Mouse (Mus musculus) WW6 (cell line): ENCODE data around the gene Rangap1.
A peak's percentile ranks its signal among the peaks of the same experiment; 100 is the strongest.

Experiments used
- DNase-seq: peaks from one replicate; pipeline ENCODE4 v3.0.0-alpha.2; 2013; ENCODE audit warnings: low read depth, low spot score

The Rangap1 gene

DNA sequence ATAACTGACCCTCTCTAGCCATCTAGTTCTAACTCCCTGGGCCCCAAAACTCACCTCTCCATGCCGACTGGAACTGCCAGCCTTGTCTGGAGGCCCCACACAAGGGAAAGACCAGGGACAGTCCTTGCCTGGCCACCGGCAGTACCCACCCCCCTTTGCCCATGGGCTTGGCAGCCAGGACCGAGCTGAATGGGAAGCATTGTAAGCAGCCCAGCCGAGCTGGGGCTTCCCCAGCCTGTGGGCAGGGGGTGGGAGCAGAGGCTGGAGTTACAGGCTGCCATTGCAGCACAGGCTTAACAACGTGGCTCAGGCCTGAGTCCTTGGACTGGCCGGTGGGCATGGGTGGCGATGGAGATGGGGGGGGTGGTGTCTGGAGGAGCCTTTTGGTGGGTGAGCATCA is 48.2 kb downstream of the Rangap1 start, which contains the start of gene Chadl:
Gene Chadl (minus strand): TSS at position 113 of the 400 bp plus-strand sequence.
- DNase-seq = no peak

DNA sequence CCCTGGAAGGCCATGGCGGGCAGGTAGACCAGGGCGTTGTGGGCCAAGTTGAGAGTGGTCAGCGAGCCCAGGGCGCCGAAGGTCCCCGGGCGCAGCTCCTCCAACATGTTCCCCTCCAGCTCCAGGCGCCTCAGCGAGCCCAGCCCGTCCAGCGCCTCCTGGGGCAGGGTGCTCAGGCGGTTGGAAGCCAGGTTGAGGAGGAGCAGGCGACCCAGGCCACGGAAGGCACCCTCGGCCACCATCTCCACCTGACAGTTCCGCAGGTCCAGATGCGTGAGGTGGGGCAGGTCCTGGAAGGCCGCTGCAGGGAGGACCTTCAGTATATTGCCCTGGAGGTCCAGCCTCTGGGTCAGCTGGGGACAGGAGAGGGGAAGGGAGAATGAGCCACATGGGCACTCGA is 50.4 kb downstream of the Rangap1 start:
- no peak for DNase-seq

DNA sequence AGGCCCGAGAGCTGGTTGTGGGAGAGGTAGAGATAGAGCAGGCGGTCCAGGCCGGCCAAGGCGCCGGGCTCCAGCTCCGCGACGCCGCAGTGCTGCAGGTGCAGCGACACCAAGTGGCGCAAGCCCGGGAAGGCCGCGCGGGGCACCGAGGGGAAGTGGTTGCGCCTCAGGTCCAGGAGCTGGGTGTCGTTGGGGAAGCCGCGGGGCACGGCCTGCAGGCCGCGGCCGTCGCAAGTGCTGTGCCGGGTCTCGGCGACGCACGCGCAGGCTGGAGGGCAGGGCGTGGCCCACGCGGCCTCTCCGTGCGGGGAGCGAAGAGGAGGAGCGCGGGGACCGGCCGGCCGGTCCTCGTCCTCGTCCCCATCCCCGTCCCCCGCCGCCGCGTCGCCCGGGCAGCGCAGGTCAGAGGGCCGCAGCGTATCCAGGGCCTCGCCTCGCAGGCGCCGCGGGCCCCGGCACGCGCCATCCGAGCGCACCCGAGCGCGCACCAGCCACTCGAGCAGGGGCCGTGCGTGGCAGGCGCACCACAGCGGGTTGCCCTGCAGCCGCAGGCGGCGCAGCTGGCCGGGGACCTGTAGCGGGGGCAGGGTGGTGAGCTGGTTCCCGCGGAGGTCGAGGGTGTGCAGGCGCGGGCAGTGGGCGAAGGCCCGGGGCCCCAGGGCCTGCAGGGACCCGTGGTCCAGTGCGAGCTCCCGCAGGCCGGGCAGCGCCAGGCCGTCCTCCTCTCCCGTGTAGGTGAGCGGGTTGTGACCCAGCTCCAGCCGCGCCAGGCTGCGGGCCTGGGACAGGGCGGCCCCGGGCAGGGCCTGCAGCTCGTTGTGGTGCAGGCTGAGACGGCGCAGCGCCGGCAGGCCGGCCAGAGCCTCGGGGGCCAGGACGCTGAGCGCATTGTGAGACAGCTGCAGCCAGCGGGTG is 51.1 kb downstream of the Rangap1 start:
- peak; percentile 75 for DNase-seq

DNA sequence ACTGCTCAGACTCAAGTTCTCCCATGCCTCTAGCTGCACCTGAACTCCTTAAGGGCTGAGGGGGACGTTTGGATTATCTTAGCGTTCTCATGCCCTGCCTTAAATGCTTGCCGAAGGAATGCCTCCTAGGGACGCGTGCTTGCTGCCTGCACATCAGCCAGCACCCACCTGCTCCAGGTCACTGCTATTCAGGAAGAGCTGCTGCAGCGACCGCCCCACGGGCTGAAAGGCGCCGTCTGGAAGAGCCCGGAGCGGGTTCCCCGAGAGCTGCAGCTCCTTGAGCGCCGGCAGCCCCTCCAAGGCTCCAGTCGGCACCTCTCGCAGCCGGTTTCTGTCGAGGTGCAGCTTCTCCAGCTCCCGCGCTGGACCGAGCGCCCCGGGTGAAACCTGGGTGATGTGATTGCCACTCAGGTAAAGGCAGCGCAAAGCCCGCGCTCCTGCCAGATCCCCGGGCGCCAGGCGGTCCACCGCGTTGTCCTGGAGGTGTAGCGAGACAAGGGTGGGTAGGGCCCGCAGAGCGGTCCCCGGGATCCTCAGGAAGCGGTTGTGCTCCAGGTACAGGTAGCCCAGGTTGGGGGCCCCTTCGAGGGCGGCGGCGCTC is 51.9 kb downstream of the Rangap1 start:
- DNase-seq = no peak

DNA sequence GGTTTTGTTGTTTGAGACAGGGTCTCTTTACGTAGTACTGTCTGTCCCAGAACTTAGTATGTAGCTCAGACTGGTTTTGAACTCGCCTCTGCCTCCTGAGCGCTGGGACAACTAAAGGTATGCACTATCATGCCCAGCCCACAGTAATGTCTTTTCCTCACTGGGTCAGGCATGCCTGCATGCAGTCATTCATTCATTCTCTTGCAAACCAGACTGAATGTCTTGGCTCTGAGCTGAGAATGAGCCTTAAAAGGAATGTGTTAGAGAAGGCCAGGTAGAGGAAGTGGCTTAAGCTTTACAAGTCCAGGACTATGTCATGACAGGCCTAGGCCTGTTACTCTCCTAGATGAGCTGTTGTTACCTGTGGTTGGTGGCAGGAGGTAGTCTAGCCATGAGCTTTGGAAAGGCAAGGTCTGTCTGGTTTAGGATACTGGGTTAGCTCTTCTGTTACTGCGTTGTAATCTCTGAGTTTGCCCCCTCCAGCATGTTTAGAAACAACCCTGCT is 65.0 kb downstream of the Rangap1 start:
- DNase-seq = no peak

DNA sequence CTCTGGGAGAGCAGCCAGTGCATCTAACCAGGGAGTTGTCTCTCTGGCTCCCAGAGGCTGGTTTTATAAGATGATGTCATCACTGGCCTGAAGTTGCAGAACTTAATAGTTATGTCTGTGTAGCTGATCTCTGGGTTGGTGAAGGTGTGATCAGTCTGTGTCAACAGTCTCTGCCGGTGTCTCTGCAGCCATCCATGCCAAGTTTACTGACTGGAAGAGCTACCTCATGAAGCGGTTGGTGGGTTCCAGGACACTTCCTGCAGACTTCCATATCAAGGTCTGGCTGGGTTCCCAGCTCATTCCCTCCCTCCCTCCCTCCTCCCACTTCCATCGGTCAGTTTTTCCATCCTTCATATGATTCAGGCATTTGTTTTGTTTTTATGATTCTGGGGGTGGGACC is 68.7 kb downstream of the Rangap1 start:
- no peak for DNase-seq

DNA sequence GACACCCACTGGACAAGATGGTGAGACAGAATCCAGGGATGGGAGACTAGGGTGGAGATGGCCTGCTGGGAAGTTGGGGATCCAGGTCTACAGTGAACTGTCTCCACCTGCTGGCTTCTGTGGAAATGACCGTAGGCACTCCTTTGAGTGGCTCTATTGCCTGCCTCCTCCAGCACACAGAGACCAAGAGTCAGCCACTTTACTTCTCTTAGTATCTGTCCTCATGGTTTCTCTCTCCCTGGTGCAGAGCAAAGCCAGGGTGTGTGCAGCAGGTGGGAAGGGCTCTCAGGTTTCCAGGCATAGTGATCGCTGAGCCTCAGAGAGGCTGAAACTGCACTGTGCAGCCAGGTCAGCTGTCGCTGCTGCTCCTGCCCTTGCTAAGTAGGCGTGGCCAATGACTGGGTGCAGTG is 75.1 kb downstream of the Rangap1 start:
- no peak for DNase-seq

DNA sequence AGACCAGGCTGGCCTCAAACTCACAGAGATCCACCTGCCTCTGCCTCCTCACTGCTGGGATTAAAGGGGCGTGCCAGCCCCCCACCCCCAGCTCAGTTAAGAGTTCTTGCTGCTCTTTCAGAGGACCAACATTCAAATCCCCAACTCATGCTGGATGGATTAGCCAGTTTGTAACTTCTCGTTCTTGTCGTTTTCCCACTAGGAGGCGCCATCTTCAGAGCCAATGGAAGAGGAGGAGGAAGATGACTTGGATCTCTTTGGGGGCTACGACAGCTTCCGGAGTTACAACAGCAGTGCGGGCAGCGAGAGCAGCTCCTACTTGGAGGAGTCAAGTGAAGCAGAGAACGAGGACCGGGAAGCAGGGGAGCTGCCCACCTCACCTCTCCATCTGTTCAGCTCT is 78.4 kb downstream of the Rangap1 start:
- DNase-seq = no peak

DNA sequence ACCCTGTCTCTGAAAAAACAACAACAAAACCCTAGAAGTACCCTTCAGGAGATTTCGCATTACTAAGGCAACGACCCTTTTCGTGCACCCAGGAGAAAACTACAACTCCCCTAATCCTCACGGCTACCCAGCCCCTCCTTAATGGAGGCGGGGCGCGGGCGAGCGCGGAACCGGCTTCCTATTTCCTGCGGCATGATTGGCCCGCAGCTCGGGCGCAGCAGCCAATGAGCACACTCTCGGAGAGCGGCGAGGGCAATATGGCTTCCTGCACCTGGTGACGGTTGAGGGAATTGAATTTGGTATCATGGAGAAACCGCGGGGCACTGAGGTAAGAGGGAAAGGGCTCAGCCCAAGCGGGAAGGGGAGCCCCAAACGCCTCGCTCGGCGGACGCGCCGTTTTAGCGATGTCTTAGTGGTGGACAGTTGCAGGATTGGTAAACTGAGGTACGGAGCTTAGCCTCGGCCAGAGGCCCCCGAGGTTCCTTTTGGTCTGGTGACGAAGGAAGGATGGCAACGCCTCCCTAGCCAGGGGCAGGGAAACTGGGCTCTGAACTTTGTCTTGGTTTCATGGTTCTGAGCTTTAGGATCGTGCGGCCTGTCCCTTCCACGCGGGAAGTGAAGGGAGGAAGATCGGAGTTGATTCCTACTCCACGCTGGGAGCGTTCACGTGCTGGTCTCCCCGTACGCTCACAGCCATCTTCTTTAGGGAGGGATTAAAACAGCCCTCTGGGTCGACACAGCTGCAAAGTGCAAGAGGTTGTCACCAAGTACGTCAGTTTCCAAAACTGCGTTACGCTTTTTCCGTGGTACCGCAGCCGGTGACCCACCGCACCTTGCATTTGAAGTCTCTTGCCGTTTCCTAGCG is 81.4 kb downstream of the Rangap1 start, which contains the start of gene L3mbtl2:
Gene L3mbtl2 (plus strand): TSS at position 193 of the 865 bp plus-strand sequence.
- peak; percentile 84 for DNase-seq

DNA sequence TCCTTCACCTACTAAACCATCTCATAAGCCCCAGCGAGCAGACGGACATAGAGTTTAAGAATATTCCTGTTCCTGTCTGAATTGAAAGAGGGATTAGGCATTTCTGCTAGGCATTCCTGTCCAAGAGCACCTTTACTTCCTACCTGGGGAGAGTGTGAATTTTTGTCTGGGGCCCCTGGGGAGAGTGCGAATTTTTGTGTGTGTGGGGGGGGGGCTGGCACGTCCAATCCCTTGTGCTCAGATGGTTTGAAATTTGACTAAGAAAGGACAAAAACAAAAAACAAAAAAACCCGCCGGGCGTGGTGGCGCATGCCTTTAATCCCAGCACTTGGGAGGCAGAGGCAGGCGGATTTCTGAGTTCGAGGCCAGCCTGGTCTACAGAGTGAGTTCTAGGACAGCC is 82.0 kb downstream of the Rangap1 start:
- no peak for DNase-seq

DNA sequence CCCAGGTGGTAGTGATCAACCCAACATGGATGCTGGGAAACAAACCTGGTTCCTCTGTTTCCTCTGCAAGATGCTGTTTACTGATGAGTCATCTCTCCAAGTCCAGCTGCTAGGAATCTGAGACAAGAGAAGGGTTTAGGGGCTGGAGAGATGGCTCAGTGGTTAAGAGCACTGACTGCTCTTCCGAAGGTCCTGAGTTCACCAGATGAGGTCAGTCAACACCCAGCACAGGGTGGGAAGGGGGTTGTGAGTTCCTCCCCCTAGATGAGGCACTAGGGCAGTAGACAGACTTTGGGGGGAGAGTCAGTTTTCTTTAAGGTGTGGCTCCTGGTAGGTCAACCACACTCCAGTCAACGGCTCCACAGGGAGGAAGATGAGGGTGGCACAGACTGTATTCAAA is 83.6 kb downstream of the Rangap1 start:
- DNase-seq = no peak
